Mouse (Mus musculus) thymus, postnatal 25 days (tissue): ENCODE measurements around the gene Ppfia2.

Experiments
- DNase-seq: peaks from one replicate; pipeline ENCODE4 v3.0.0; 2022

The Ppfia2 gene

DNA sequence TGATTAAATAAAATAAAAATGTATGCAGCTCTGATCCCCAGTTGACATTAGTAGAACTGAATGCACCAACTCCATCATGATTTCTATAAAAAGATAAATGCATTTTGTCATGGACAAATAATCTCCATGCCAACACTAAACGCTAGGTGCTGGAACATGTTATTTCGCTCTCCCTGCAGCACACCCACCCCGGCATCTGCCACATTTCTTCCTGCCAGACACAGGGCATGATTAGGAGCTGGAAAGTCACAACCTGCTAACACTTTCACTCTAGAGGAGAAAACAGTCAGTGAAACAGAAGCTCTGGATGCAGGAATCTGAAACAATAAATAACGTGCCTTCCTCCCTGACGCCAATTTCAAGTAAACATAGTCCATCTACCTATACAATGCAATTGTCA is 211.3 kb downstream of the Ppfia2 start:
- no peak for DNase-seq

DNA sequence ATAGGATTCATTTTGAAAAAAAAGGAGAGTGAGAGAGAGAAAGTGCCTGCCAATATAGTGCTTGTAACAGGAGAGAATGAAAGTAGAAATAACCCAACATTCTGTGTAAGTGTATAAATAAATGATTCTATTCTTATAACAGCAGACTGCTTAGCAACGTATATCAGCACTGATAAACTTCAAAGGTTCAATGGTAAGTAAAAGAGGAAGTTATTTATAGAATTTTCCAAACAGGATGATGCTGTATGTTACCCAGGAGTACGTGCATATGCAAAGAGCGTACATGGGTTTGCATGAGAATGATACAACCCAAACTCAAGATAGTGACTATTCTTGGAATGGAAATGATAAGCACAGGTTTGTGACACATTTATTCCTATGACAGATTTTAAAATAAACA is 215.4 kb downstream of the Ppfia2 start:
- DNase-seq = no peak

DNA sequence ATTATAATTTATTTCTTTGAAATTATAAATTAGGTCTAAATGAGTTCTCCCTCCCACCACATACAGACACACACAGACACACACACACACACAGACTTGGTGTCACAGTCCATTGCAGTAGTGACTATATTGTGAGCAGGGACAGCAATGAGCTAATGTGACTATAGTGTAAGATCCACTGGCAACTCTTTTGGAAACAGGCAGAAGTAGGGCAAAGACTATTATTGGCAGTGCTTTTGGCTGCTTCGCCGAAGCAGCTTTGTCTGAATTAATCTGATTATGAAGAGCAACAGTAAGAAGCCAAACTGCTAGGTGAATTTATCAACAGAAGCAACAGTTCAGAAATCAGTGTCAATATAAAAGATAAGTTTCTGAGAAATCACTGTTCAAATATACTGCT is 249.8 kb downstream of the Ppfia2 start:
- DNase-seq = no peak

DNA sequence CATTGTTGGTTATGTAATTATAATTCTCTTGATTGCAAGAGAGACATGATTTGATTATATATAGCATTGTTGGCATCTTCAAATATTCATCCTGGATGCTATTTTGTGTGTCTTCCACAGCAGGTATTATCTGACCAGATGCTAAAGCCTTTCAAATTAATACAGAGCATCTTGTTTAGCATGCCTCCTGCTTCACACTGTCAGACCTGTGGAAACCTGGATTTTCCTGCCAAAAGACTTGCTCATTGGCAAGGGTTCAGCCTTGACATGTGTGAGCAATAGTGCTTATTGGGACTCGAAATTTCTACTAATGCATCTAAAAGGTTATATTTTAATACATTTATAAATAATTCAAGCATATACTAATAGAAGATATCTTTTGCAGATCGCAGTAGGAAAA is 262.1 kb downstream of the Ppfia2 start:
- no peak for DNase-seq

DNA sequence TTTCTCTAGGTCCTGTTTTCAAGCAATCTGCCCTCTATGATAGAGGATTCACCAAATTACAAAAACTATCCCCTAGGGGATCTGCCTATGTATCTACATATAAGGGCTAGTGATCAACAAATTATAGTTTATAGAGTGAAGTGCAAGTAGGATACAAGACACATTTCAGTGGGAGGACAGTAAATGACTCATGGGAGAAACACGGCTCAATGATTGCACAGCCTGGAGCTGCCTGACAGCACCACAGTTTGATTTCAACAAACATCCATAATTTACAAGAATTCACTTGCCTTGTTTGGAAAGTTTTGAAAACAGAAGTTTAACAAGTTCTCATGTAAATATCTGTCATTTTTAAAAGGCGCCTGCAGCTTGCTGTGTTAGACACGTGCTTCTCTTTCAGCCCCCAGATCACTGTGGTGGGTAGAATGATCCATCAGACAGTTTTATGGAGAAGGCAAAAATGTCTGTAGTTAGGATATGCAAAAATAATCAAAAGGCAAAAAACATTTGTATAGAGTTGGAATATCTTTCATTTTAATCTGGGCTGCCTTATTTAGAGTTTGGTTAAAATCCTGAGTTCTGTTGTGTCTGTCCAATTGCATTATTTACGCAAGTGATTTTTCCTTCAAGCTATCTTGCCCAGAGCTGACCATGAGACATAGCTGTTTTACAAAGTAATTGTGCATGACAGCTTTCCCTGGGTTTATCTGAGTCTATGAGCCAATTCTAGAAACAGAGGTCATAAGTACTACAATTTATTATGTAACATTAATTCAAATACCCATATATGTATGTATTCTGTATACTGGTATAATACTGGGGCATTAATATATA is 266.3 kb downstream of the Ppfia2 start:
- DNase-seq = no peak

DNA sequence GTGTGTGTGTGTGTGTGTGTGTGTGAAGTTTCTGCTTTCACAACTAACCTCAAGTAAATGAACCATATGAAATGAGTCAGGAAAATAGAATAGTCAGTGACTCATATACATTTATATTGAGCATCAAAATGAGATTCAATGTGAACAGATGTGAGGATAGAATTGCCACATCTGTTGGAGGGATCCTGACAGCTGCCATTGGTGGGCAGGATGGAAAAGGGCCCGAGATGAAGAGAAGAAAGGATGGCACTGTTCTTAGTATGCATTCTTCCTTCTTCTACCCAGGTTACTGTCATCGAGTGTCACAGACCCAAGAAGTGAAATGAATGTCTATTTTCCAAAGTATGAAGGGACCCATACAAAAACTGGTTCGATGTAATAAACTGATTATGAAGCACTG is 268.1 kb downstream of the Ppfia2 start:
- DNase-seq = no peak

DNA sequence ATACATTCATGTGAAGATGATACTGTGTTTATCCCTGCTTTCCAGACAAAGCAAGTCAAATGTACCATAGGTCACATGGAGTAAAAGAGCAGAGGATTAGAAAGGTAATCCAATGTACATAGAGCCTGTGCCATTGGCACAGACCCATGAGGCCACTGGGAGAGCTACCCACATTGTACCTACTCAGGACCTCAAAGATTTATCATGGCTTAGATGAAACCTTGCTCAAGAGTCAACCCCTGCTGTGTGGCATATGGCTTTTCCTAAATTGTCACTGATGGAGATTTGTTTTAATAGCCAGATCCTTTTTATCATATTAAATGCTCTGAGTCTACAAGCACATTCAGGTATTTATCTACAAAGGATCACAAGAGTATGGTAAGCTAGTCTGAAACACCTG is 274.8 kb downstream of the Ppfia2 start:
- DNase-seq = no peak

DNA sequence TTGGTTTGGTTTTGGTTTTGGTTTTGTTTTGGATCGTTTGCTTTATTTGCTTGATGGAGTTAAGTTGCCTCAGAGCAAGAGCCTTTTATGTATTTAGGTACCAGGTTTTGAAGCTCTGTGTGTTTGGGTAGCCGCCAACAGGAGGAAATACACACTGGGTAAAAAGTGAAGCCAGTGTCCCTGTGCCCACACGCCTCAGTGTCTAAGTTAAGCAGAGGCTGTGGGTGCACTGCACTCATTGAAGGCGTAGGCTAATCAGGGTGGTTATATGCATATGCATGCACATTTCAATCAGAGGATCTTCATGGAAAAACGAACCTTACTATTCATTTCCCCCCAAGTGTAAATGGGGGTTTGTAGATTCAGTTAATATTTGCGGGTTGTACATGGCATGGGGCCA is 290.9 kb downstream of the Ppfia2 start:
- DNase-seq = no peak

DNA sequence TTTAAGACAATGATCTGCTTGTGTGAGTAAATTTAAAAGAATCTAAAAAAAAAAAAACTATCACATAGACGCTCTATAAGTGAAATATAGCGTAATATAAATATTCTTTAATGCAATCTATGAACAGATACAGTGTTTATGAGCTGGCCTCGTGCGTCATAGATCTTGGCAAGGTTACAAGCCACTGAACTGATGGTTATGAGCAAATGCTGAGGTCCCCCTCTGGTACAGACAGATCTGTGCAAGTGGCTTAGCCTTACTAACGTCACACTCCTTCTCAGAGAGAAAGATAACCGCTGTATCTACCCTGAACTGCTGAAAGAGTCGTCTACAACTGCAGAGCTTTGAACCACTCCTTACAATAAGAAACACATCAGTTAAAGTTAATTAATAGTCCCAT is 293.6 kb downstream of the Ppfia2 start:
- no peak for DNase-seq

DNA sequence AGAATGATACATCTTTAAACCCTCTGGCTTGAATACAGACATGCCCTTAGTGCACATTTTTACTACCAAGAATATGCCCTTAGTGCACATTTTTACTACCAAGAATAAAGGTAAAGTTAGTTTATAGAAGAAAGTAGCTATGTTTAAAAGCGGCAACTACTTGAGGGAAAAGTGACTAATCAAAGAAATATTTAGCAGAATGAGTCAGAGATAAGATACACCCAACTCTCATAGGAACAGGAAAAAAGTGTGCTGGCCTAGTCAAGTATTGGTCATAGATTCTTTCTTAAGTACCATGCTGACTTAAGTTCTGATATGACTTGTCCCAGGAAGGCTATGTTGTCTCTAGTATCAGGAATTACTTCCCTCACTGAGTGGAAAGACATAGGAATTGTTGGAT is 305.4 kb downstream of the Ppfia2 start:
- DNase-seq = no peak

DNA sequence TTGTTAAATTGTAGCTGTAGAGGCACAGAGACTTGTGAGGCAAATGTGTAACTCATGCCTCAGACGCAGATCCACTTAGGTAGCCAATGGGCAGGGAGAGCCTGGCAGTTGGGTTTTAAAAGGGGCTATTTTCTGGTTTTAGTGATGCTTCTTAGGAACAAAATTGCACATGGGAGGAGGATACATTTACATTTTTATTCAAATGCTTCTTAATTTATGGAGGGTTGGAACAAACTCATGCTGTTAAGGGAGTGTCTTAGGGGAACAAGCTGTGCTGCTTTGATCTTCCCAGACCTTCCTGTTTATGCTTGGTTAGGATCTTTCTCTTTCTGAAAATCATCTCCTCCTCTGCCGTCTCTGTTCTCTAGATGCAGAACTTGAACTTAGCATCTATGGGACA is 345.3 kb downstream of the Ppfia2 start:
- no peak for DNase-seq

DNA sequence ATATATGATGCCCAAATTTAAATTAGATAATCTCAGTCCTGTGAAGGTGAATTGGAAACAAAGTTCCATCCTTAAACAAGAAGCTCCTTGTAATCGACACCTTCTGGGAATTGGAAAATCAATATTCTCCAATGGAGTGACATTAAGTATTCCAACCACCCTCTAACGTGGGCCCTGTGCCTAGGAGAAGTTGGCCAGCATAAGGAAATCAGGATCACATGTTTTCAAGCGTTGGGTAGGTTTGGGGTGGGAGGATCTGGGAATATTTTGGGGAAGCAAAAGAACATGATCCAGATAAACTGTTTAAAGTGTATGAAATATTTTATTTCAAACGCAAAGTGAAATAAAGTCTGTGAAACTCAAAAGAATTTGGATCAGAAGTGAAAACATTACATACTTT is 348.2 kb downstream of the Ppfia2 start:
- DNase-seq = no peak

DNA sequence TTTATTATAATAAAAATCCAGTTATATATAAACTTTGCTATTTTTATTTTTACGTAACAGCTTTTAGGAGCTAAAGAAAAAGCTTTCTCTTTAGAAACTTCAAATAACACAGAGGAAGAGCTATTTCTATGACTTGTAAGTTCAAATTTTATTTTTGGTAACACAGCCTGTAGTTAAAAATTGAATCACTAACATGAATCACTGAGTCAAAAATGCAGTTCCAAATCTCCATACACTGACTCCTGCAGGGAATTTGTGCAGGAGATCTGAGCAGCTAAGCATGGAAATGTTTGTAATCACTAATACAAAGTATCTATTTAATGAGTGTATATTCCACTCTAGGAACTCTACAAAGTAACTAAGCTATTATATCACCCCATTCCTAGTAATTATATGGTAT is 354.1 kb downstream of the Ppfia2 start:
- DNase-seq = no peak

DNA sequence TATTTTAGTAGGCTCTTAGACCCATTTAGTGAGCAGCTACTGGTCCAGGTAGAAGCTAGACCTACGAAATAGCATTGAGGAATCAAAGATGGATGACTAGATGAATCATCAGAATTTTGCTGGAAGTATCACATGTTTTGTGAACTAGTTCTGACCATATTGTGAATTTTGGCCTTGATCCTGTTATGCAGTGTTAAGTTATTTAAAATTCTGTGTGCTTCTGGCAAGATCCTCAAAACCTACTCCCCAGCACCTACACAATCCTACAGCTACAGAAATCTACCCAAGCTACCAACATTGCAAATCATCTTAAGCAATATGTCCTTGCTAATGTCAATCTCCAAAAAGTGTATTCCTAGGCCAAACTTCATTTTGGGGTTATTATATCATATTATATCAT is 368.3 kb downstream of the Ppfia2 start:
- no peak for DNase-seq

DNA sequence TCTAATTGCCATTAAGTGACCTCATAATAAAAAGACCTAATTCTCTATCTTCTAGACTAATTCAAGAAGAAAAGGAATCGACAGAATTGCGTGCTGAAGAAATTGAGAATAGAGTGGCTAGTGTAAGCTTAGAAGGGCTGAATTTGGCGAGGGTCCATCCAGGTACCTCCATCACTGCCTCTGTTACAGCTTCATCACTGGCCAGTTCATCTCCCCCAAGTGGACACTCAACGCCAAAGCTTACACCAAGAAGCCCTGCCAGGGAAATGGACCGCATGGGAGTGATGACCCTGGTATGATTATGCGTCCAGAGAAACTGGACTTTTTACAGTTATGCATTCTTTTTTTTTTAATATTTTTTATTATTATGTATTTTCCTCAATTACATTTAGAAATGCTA is 388.0 kb downstream of the Ppfia2 start:
- DNase-seq = no peak

DNA sequence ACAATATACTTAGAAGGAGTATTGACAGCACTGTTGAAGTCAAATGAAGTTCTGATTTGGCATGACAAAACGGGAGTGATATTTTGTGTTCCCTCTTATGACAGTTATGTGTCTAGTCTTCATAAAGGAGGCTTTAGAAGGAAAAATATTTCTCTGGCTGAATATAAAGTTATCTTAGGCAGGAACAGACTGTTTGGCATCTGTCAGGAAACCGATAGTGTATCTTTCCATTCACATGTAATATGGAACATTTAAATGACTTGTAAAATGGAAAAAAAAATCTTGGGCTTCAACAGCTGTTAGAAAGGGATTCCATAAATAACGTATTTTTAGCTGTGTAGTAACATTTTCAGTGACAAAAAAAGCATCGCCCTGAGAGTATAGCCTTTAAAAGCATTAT is 400.1 kb downstream of the Ppfia2 start:
- DNase-seq = no peak

DNA sequence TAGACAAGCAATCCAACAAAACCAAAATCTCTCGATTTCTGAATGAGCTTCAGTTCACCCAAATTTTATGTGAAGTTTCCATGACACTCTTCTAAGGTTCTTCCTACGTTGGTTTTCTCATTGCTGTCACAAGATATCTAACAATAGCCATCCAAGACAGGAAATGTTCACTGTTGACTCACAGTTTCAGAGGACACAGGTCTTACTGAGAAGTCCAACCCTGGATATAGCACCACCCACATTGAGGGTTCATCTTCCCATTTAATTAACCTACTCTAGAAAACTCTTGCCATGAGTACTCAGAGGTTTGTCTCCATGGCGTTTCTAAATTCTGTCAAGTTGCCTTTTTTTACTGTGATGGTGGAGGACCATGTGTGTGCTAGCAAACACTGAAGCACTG is 401.7 kb downstream of the Ppfia2 start:
- no peak for DNase-seq

DNA sequence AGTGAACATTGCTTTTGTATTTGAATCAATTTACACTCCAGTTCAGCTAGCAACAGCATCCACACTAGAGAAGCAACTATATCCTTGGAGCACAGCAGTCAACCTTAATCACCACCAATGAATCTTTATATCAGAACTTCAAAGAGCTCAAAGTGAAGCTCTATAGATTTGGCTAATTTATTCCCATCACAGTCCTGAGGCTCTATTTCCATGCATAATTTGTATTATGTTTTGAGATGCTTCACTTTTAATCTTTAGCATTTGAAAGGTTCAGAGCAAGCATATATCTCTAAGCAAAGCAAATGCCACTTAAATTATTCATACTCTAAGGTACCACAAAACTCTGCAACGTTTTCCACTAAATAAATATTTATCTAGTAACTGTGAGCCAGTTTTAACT is 402.6 kb downstream of the Ppfia2 start:
- no peak for DNase-seq

DNA sequence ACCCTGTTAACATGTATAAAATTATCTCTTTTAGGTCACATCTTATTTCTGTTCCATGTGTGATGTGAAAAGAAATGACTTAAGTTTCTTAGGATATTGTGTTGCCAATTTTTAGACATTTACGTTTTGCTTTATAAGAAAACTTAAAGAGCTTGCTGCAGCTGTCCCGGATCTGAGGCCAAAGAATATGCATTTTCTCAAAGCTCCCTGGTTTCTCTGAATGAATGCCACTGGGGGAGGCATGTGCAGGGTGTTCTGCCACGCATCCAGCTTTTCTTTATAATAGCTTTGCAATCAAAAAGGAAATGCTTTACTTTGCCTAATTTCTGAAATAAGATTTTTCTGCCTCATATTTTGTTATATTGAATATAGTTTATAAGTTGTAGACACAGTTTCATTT is 411.2 kb downstream of the Ppfia2 start:
- DNase-seq = no peak

DNA sequence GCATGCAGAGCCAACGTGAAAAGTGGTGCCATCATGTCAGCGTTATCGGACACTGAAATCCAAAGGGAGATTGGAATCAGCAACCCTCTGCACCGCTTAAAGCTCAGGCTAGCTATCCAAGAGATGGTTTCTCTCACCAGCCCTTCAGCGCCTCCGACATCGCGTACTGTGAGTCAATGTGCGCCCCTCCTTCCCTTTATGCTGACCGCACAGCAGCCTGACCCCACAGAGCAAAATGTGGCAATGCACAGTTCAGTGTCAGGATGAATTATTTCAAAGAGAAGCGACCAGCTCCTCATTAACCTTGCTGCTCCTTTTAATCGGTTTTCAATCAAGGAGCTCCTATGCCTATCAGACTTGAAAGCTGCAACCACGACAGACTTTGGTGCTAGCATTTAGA is 426.2 kb downstream of the Ppfia2 start:
- no peak for DNase-seq

DNA sequence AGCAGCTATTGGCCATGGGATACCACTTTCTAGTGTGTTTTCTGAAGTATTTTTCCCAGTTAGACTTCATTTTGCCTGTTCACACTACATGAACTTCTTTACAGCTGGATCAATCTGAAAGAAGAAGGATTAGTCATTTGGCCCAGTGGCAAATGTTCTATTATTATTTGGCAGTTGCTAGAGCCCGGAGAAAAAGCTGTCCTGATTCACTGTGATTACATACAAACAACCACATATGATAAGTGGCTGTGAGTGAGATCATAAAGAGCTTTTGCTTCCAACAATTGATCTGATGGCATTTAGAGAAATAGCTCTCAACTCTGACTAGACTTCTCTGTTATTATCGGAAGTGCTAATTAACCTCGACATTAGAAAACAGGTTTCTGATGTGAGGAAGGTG is 440.0 kb downstream of the Ppfia2 start:
- no peak for DNase-seq

DNA sequence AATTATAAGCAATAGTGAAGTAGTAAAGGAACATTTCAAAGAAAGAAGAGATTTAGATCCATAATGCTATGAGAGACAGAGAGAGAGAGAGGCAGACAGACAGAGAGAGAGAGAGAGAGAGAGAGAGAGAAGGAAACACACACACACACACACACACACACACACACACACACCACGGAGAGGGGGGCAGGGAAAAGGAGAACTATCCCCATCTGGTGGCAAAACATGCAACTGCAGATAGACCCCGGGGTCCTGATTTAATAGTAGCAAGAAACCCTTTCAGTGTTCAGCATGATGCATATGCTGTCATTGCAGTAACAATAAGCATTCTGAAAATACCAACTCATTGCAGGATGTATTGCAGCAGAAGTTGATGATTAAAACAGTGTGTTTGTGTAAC is 442.9 kb downstream of the Ppfia2 start:
- no peak for DNase-seq

DNA sequence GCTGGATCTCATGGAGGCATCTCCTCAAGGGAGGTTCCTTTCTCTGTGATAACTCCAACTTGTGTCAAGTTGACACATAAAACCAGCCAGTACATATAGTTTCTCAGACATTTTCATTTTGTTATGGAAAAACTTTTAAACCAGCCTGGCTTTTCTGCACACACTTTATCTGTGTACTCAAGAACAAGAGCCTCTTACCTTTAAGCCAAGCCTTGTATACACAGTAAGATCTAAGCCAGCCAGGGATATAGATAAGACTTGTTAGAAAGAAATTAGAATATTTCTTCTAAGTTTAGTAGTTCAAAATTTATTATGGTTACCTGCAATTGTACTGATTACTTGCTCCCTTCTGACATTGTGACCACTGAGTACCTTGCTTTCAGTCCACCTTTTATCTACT is 444.1 kb downstream of the Ppfia2 start:
- no peak for DNase-seq

DNA sequence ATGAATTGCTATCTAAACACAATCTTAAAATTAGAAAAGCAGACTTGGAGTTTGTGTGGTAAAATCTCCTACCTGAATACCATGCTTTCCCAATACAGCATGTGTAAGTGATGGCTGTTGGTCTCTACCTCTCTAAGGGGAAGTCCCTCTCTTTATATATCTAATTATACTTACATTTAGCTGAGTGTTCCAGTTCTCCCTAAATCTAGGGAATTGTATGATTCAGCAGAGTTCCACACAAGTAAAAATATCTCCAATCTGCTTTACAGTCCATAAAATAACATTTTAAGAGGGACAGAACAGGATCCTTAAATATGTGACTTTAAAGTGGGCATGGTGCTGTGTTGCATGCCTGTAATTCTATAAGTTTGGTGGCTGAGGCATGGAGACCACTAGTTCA is 444.7 kb downstream of the Ppfia2 start:
- no peak for DNase-seq

DNA sequence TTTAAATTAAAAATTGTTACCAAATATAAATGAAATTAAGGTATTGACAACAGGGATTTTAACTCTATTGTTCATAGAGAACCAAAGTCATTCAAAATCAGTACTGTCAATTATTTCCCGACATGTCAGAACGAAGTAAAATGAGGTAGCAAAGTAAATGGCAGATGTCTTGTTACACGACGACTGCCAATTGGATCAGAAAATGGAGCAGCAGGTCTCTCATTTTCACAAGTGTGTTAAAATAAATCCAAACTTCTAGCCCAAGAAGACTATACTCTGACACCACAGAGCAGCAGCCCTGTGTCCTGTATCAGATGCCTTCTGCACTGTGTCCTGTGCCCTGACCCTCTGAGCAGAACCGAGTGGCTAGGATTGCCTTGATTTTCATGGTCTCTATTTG is 454.2 kb downstream of the Ppfia2 start:
- no peak for DNase-seq

DNA sequence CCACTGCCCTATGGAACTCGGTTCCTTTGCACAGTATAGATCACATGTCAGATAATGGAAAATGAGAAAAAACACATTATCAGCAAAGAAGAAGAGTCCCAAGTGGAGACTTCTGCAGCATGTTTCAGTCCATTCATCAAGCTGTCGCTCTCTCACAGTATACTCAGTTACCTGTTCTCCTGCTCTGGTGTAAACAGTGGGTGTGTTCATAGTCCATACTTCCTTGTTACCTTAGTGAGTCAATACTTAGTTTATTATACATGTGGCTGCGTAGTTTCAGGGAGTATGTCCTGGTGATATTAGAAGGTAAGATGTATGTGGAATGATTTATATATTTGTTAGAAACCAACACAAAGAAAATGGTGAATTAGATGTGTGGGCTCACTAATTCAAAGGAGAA is 454.7 kb downstream of the Ppfia2 start:
- DNase-seq = no peak
